Mouse (Mus musculus) spleen, adult 18-20 months (tissue): ENCODE measurements around the gene Rhog.

Experiments used
- DNase-seq, 2 experiments: peaks; one replicate each; pipeline ENCODE4 v3.0.0; 2022; ENCODE audit warnings: mixed read lengths in 2 of 2

Rhog gene

DNA sequence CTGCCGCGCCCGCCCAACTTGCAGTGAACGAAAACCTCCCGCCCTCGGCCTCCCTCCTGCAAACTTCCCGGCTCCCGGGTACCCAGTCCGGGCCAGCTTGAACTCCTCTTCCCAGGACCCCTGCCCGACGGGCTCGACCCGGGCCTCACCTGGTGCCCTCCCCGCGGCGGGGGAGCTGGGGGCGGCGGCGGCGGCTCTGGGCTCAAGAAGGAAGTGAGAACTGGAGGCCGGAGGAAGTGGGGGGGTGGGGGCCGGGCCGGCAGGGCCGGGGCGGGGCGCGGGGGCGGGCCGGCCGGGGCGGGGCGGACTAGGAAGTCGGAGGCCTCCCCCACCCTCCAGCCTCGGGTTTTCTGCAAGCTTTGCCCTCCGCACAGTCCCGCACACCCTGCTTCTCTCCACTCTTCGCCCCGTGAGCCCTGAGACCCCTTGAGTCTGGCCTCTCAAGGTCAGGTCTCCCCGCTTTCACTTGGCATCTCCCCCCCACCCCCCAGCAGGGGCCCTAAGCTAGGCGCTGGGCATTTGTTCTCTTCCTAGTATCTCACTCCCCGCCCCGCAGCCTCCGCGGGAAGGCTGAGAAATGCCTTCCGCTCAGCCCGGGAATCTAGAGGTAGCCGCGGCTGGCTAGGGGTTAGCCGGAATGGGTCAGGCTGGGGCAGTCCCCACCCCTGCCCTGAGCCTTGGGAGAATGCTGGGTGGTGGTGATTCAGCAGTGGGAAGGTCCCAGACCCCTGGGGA, 5.8 kb downstream of the Rhog start:
- peak; percentile 81 to 82 for DNase-seq

DNA sequence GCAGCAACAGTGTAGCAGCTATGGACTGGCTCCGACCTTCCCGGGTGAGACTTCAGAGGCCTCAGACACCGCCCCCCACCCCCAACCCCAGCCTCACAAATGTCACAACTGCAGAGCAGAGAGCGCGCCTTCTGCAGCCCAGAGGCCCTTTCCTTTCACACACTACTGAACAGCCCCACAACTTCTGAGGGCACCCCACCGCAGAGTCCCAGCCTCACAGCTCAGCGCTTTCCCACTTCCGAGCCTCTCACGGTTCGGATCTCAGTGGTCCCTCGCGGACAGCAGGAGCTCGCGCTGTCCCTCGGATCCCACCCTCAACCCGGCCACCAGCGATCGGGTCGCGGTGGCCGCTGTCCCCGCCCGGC, 6.3 kb downstream of the Rhog start:
- DNase-seq: peak; percentile 63 to 65

DNA sequence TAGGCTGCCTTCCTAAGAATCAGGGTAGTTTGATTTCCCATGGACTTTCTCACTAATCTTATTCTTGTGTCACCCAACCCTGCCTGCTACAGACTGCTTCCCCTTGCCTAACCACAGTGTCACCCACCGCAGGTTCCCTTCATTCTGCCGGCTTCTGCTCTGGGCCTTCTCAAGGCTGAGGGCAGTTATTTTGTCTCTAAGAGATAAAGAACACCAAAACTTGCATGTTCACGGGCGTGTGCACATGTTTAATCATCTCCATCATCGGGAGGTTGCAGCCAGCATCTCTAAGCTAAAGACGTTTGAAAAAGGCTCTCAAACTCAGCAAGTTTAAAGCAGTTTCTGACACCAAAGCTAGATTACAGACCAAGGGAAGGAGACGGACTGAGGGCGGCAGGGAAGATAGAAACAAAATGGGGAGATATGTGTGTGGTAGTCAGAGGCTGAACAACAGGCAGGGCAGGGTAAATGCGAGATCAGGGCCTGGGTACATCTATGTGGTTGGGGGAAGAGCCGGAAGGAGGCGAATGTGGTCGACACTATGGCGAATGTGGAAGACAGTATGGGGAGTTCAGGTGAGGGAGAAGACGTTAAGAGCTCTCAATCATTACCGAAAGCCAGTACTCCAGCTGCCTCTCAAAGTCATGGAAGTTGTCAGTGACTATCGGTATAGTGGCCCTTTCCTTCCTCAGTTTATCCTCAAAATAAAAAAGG, 7.0 kb downstream of the Rhog start:
- peak; percentile 40 to 50 for DNase-seq

DNA sequence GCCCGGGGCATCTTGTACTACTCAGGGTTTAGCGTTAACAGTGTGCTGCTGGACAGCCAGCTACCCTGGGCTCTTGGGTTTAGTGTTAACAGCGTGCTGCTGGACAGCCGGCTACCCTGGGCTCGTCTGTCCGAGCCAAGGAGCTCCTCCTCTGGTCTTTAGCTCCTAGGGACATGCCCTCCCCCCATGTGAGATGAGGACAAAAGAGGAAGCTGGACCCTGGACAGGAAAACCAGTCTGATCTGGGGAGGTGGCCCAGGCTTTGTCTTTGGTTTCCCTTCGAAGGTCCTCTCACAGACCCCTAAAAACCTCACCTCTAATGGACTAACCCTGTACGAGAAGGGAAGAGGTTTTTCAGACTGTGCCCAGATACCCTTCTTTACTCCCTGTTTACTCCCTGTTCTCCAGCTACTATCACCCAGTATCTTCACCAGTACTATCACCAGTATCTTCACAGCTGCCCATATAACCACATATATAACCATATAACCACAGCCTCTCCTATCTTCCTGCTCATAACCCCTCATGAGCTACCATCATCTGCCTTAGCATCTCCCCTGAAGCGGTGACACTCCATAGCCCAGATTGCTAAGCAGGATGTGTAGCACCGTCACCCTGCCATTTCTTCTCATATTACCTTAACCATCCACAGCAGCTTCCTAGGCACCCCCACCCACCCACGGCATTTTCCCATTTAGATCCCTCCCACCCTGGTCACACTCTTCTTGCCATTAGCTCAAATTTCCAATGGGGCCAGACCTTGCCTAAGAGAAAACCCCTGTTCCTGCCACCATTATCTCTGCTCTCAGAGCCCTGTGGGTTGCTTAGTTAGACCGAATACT, 8.7 kb downstream of the Rhog start:
- DNase-seq: no peak

DNA sequence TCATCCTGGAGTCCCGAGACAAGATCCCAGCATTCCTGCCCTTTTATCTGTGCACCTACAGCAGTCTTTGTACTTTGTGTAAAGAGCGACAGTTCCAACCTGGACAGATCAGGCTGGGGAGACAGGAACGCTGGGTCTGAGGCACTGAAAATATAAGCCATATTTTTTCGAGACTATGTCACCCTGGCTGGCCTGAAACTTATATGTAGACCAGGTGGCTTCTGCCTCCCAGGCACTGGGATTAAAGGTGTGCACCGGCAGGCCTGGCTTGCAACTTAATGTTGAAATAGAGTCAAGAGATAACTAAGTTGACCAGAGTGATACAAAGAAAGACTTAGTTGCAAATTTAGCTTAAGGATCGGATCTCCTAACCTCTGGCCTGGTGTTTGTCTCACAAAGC, 9.6 kb downstream of the Rhog start:
- no peak for DNase-seq

DNA sequence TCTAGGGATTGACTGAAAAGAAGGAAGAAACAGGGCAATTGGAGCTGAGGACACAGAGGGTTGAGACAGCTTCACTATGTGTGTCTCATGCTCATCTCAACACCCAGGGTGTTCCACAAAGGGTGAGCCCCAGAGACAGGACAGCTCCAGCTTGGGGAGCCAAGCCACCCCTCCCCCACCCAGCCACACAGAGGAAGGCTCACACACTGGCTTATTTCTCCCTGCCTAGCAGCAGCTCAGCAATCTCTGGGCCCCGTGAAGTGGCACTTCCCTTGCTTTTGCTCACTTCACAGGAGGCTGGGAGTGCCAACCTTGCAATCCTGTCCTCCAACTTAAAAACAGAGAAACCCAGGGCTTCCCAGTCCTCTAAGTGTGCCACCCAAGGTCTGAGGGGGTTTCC, 10.1 kb downstream of the Rhog start:
- DNase-seq: peak in 1 of 2 experiments; percentile 35

DNA sequence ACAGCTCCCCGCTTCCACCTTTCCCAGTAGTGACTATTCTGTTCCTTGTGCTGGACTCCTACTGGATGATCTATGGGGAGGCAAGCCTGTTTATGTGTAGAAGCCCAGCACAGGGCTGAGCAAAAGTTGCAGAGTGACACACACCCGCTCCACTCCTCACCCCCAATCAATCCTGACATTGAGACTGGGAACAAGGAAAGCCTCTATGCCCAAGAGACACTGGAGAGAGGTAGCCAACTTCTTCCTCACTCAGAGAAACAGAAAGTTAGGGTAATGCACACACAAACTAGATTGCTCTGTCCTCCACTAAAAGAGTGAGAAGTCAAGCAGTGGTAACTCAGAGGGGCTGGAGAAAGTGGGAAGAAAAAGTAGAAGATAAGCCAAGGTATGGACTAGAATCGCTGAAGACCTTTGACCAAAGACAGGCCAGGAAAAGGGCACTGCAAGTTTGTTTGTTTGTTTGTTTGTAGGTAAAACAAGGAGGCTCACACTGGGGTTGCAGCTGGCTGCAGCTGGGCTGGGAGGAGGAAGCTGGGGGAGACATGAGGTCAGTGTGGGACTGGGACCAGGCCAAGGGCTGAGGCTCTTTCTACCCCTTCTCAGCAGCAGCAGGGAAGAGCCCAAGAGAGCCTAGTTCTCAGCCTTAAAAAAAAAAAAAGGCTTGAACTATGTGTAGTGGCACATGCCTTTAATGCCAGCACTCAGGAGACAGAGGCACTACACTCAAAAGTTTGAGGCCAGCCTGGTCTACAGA, 10.9 kb downstream of the Rhog start:
- DNase-seq: no peak

DNA sequence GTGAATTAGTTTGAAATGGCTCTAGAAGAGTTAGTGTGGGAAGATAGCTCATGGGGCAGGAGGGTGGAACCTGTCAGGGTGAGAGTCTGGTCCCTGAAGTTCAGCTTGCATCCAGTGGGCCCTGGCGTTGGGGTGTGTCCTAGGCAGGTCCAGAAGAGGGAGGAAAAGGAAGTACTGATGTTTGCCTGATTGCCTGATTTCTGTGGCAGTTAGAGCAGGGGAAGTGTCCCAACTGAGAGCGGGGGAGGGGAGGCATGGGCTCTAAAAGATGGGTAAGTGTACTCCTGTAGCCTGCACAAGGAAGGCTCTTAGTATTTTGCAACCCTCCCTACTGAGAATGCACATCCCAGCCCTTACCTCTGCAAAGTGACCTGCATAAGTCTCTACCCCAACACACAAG, 12.0 kb downstream of the Rhog start:
- peak; percentile 32 to 49 for DNase-seq

DNA sequence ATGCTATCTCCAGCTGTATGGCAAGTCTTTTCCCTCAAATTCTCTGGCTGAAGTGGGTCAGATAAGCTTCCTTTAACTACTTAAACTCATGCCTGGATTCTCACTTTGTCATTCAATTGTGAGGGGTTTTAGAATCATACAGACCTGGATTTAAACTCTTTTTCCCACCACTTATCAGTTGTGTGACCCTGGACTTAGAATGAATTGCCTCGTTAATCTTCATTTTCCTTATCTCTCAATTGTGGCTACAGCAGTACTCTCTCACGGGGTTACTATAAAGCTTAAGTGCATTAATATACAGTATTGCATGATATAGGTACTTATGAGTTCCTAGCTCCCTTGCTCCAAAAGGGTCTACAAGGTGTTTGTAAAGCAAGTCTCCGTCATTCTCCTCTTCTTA, 12.9 kb downstream of the Rhog start:
- DNase-seq: no peak

DNA sequence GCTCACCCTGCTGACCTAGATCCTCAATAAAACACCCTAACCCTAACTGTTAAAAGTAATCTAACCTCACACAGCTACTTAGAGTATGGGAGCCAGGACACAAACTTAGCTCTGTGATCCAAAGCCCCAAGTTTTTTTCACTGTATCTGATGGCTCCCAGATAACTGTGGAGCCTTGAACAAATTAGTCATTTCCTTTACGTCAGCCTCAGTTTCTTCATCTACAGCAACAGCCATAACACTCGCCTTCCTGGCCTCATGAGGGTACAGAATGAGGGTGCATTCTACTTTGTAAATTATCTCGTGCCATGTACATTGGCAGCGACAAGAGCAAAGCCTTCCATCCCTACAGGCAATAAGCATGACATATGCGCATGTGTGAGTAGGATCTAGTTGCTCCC, 13.5 kb downstream of the Rhog start:
- DNase-seq: no peak

DNA sequence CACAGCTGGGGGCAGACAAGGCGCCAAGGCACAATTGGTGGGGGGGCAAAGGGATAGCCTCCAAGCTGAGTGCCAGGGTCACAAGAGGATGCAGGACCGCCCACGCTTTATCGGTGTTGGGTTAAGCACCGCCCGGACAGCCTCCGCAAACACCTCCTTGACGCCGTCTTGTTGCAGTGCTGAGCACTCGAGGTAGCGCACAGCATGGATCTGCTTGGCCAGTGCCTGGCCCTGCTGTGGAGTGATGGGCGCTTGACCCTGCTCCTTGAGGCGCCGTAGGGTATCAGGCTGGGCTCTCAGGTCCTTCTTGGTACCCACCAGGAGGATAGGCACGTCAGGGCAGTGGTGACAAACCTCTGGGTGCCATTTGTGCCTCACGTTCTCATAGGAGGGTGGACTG, 16.3 kb downstream of the Rhog start:
- DNase-seq: no peak

DNA sequence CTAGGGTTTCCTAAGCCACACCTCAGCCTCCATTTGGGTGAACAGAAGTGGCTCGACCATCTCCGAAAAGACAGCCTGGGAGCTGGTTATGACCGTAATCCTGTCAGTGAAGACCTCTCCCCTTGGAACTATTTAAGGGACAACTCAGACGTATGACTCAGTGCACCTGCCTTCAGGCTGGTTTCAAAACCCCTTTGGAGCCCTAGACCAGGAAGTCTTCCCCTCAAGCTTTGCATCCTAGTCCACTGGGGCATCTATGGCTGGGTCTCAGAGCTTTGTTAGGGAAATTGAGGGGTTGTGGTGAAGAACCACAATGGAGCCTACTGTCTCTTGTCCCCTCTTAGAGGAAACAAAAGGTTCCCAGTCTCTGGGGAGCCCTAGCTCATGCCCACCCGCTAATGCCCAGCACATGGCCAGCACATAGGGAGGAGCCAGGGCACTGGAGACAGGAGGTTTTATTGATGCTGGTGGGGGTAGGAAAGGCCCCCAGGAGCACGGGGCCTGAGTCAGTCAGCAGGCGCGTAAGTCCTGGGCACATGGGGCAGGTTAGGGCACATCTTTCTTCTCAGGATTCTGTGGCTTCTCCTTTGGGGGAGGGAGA, 17.1 kb downstream of the Rhog start:
- no peak for DNase-seq

DNA sequence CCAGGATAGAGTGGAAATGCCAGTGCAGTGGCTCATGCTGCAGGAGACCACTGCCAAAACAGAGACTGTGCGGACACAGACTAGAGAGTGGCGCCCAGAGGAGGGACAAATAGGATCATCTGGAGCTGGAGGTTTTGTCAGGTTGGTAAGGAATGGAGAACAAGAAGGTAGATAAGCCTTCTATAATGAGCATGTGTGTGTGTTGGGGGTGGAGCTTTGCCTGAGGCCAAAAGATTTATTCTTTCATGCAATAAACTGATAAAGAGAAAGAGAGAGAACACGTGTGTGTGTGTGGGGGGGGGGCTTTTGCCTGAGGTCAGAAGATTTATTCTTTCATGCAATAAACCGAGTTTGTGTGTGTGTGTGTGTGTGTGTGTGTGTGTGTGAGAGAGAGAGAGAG, 22.8 kb downstream of the Rhog start:
- no peak for DNase-seq

DNA sequence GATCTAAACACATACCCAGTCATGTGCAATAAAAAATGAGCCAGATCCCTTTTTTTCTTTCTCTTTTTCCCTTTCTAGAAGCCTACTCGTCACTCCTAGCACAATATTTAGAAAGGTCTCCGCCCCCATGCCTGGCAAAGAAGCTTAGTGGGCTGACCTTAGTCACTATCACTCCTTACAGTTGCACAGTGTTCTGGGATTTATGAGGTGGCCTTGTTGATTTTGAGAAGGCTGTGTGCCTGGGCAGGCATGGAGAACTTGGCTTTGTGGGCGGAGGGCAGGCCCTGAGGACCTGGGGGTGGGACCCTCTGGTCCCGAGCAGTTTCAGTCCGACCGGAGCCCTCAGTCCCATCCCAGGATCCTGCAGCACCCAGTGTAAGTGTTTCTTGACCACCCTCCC, 26.0 kb downstream of the Rhog start:
- no peak for DNase-seq

DNA sequence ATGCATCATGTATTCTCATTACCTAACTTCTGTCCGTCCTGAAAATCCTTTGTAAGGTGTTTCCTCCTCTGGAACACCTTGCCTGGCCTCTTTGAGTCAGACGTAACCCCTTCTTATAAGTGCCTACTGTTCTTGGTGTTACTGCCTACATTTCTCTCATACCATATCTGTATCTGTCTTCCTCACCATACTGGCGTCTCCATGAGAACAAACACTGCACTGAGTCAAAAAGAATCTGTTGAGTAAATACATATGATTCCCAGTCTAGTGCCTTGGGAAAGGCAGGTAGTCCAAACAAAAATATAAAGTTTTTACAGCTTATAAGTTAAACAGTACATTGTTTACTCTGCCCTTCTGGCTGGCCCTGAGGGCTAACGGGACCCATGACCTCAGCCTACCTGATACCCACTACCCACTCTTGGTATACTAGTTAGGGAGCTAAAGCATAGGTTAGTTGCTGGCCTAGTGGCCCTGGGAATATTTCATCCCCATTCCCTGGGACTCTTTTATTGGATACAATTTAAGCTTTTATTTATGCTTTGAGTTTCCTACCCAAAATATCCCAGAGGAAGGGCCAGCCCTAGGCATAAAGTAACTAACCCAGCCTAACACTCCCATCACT, 27.7 kb downstream of the Rhog start:
- no peak for DNase-seq

DNA sequence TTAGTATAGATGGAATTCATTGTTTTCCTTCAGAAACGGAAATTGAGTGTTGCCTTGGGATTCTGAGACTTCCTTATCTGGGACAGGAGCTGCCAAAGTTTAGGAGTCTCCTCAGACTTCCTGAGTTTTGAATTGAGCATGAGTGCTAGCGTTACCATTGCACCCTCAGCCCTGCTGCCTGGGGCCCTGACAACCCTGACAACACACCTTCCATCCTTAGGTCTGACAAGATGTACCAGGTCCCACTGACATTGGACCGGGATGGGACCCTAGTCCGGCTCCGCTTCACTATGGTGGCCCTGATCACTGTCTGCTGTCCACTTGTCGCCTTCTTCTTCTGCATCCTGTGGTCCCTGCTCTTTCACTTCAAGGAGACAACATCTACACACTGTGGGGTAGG, 29.8 kb downstream of the Rhog start:
- no peak for DNase-seq

DNA sequence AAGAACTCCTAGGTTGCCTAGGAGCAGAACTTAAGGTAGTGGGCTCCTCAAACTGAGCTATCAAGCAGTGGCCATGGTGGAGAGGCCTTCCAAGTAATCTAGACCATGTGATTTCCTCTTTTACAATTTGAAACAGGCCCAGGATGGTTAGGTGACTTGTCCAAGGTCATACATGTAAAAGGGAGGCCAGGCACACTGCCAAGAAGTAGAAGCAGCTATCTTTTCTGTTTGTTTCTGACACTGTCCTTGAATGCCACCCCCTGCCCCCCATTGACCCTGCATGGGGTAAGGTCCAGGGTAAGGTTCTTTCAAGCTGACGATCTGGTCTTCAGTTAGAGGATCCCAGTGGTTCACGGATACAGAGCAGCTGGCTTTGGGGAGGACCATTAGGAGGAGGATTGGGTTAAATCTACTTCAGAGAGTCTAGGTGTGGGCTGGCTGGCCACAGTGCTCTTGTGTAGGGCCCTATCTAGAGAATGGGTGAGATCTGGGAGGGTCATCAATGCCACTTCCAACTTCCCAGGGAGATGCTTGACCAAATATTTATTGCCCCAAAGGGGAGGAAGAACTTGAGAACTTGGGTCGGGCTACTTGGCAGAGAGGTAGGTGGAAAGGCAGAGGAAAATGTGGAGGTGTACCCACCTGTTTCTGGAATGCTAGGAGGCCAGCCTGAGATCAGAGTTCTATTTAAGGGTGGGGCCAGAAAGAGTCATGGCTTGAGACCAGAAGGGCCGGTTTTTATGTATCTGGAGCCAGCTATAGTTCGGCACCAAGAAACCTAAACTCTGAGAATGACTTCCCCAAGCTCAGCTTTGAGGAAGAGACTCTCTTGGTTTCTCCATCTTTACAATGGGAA, 31.7 kb downstream of the Rhog start:
- no peak for DNase-seq

DNA sequence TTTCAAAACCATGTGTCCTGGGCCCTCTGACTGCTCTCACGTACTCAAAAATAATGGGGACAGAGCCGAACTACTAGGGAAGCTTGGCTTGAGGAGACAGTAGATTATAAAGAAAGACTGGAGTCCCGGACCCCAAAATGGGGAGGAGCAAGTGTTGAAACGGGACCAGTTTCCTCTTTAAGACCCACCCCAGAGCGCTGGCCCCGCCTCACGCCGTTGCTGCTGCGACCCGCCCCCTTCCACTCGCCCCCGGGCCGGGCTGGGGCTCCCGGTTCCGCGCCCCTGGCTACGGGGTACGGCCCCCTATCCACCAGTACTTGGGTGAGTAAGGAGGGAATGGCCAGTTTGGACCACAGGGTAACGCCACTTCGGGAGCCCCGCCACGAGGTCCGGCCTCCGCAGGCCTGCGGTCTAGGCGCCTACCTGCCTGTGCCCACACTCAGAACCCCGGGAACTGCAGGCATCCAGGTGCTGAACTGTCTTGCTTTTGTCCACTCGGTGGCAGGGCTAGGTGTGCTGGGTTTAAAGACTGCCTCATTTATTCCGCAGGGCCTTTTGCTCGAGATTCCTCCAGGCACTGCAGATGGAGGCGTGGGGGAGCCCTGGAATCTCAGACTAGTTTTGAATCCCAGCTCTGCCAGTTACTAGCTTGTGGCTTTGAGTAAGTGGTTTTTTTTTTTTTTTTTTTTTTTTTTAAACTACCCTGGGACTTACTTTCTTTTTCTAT, 32.9 kb downstream of the Rhog start:
- DNase-seq: peak; percentile 61 to 73

DNA sequence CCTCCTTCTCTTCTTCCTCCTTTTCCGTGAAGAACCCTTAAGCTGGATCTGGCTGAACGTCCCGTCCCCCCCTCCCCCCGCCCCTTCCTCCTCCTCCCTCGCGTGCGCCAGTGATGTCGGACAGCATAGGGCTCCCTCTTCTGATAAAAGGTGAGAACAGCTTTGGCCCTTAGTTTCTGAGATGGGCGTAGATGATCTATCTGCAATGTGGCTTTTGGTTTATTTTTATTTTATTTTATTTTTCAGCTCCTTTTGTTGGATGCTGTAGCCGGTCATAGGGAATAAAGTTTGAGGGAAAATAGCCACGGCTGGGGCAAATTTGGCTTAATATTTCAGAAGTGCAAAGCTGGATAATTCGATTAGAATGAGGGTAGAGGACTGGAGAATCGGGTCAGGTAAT, 33.5 kb downstream of the Rhog start:
- no peak for DNase-seq

DNA sequence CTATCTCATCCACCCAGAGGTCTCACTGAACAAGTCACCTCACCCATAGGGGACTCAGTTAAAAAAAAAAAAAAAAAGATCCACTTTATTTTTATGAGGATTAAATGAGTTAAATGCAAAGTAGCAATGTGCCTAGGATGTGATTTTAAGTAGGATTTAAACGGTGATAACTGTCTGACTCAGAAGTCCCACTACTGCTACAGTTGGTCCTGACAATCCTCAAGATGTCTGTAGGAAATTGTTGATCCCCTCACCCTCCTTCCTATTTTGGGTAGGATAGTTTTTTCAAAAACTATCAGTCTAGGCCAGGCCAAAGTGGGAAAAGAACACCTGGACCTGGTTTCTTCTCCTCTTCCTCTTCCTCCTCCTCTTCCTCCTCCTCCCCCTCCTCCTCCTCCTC, 34.0 kb downstream of the Rhog start:
- DNase-seq: no peak
